Mouse (Mus musculus): Measurements from ENCODE around the gene Adgrl3. TPM values are rescaled to one million over a fixed set of nuclear protein-coding genes. Genes with fewer than 3 reads are reported as not detected.

The Adgrl3 gene
- polyA plus RNA-seq, 1 experiment from 2014 or later: 1.1 TPM

- Histone ChIP-seq H3K4me1 (ENCODE audit: insufficient read depth) (no peaks in the 10 kb centered on the region), H3K4me2 (ENCODE audit: low read depth, low read length) (no peak overlapping the region), H3K4me3 (ENCODE audit: low read depth, low read length) (no peak overlapping the region), H3K27ac (ENCODE audit: low read depth) (no peak overlapping the region), H3K27me3 (ENCODE audit: insufficient read depth, low read length) (no peaks in the 10 kb centered on the region), H3K9me3 (ENCODE audit: low read length) (no peaks in the 10 kb centered on the region), H3K36me3 (replicated peaks; ENCODE audit: insufficient read depth, low read length) (no peaks in the 10 kb centered on the region), H3K9ac (replicated peaks) (no peak overlapping the region)
- 67% methylated on average over 2 of the region's 2 CpGs for WGBS (ENCODE audit: insufficient replicate concordance)
- DNase-seq: no peak
- no peak for ATAC-seq
- TF ChIP-seq EP300 (IDR thresholded peaks at IDR 0.05; ENCODE audit: low read depth) (no peak), CTCF (IDR thresholded peaks at IDR 0.05; ENCODE audit: low read depth) (no peak)
These were observed 812.7 kb downstream of the Adgrl3 start for GRCm38 (mm10) chr5:81832679-81833078.

- H3K27me3 ChIP-seq (ENCODE audit: insufficient read depth, low read length): no peaks in the 10 kb centered on the region
- DNase-seq (no peak), ATAC-seq (no peak)
- H3K4me3 ChIP-seq (ENCODE audit: low read depth, low read length): no peak overlapping the region
- H3K9me3 ChIP-seq (ENCODE audit: low read length): no peaks in the 10 kb centered on the region
- H3K4me1 ChIP-seq (ENCODE audit: insufficient read depth): no peaks in the 10 kb centered on the region
- no peak overlapping the region for H3K4me2 ChIP-seq (ENCODE audit: low read depth, low read length)
- WGBS (ENCODE audit: insufficient replicate concordance): 78% methylated on average over 2 of the region's 2 CpGs
- TF ChIP-seq EP300 (IDR thresholded peaks at IDR 0.05; ENCODE audit: low read depth) (no peak), CTCF (IDR thresholded peaks at IDR 0.05; ENCODE audit: low read depth) (no peak)
- no peak overlapping the region for H3K27ac ChIP-seq (ENCODE audit: low read depth)
- no peak overlapping the region for H3K9ac ChIP-seq (replicated peaks)
- H3K36me3 ChIP-seq (replicated peaks; ENCODE audit: insufficient read depth, low read length): no peaks in the 10 kb centered on the region
These were observed 817.9 kb downstream of the Adgrl3 start for GRCm38 (mm10) chr5:81837860-81838259.

GRCm38 (mm10) chr5:81843798-81844197 lies 823.9 kb downstream of the Adgrl3 start:
- Histone ChIP-seq H3K27ac (ENCODE audit: low read depth) (no peak overlapping the region), H3K4me2 (ENCODE audit: low read depth, low read length) (no peak overlapping the region), H3K36me3 (replicated peaks; ENCODE audit: insufficient read depth, low read length) (no peaks in the 10 kb centered on the region), H3K4me3 (ENCODE audit: low read depth, low read length) (no peak overlapping the region), H3K9ac (replicated peaks) (no peak overlapping the region), H3K9me3 (ENCODE audit: low read length) (no peaks in the 10 kb centered on the region), H3K4me1 (ENCODE audit: insufficient read depth) (no peaks in the 10 kb centered on the region), H3K27me3 (ENCODE audit: insufficient read depth, low read length) (no peaks in the 10 kb centered on the region)
- DNase-seq: no peak
- no peak for ATAC-seq
- TF ChIP-seq EP300 (IDR thresholded peaks at IDR 0.05; ENCODE audit: low read depth) (no peak), CTCF (IDR thresholded peaks at IDR 0.05; ENCODE audit: low read depth) (no peak)
- 69% methylated on average over 4 of the region's 4 CpGs for WGBS (ENCODE audit: insufficient replicate concordance)

- H3K9ac ChIP-seq (replicated peaks): no peak overlapping the region
- no peaks in the 10 kb centered on the region for H3K9me3 ChIP-seq (ENCODE audit: low read length)
- ATAC-seq (no peak), DNase-seq (no peak)
- no peak overlapping the region for H3K27ac ChIP-seq (ENCODE audit: low read depth)
- H3K4me2 ChIP-seq (ENCODE audit: low read depth, low read length): no peak overlapping the region
- H3K4me3 ChIP-seq (ENCODE audit: low read depth, low read length): no peak overlapping the region
- no peaks in the 10 kb centered on the region for H3K27me3 ChIP-seq (ENCODE audit: insufficient read depth, low read length)
- TF ChIP-seq CTCF (IDR thresholded peaks at IDR 0.05; ENCODE audit: low read depth) (no peak), EP300 (IDR thresholded peaks at IDR 0.05; ENCODE audit: low read depth) (no peak)
- no peaks in the 10 kb centered on the region for H3K36me3 ChIP-seq (replicated peaks; ENCODE audit: insufficient read depth, low read length)
- no peaks in the 10 kb centered on the region for H3K4me1 ChIP-seq (ENCODE audit: insufficient read depth)
- 79% methylated on average over 6 of the region's 6 CpGs for WGBS (ENCODE audit: insufficient replicate concordance)
These were observed 850.4 kb downstream of the Adgrl3 start for GRCm38 (mm10) chr5:81870336-81870735.

Small RNA genes lying within 50 kb of the gene (microRNA-seq; reads per million reads assigned to microRNA genes)
- not detected for gene Gm22048
